Mouse (Mus musculus) intestine, embryonic 14.5 days (tissue): ENCODE measurements around the gene Olfr201. TPM values are rescaled to one million over a fixed set of nuclear protein-coding genes. Genes with fewer than 3 reads are reported as not detected.
"Not testable (repeated sequence)": the region's sequence is repeated elsewhere in the genome, so short reads cannot be mapped to it uniquely, and the experiment has no call there.

Experiments used
- ATAC-seq: fragments of 200-750 bp; cut with Nextera tagmentation; replicated peaks from 2 replicates; pipeline ENCODE4 v1.8.0; 2017; ENCODE audit warnings: low read depth, moderate number of reproducible peaks, moderate TSS enrichment, moderate library complexity; ENCODE audit not compliant: low FRiP score, low TSS enrichment
- DNase-seq: peaks from one replicate; pipeline ENCODE4 v3.0.0-alpha.2; 2018; ENCODE audit warnings: low spot score
- H3K27ac ChIP-seq: fragments of 300-500 bp; sonication (generic); 2 replicates; pipeline ENCODE4 v1.5.1; 2014; ENCODE audit warnings: low read depth, mild to moderate bottlenecking, control low read depth
- H3K27me3 ChIP-seq: fragments of 300-500 bp; sonication (generic); replicated peaks from 2 replicates; pipeline ENCODE4 v1.6.1; 2014; ENCODE audit warnings: low read length, control low read depth; ENCODE audit not compliant: control insufficient read depth, insufficient read depth
- H3K36me3 ChIP-seq: fragments of 300-500 bp; sonication (generic); 2 replicates; pipeline ENCODE4 v1.6.1; 2014; ENCODE audit warnings: low read length, control low read depth; ENCODE audit not compliant: control insufficient read depth, insufficient read depth
- H3K4me1 ChIP-seq: fragments of 300-500 bp; sonication (generic); replicated peaks from 2 replicates; pipeline ENCODE4 v1.6.1; 2014; ENCODE audit warnings: low read length, control low read depth, mixed read lengths; ENCODE audit not compliant: control insufficient read depth, insufficient read depth
- H3K4me2 ChIP-seq: fragments of 300-500 bp; sonication (generic); 2 replicates; pipeline ENCODE4 v1.6.1; 2014; ENCODE audit warnings: low read length
- H3K4me3 ChIP-seq: fragments of 300-500 bp; sonication (generic); 2 replicates; pipeline ENCODE4 v1.5.1; 2014; ENCODE audit warnings: low read depth, low read length, control low read depth, mixed read lengths
- H3K9ac ChIP-seq: fragments of 300-500 bp; sonication (generic); 2 replicates; pipeline ENCODE4 v1.6.1; 2014; ENCODE audit warnings: mild to moderate bottlenecking, low read length
- H3K9me3 ChIP-seq: fragments of 300-500 bp; sonication (generic); 2 replicates; pipeline ENCODE4 v1.6.1; 2016; ENCODE audit warnings: low read length, control low read depth; ENCODE audit not compliant: control insufficient read depth
- WGBS: fragments of 180-500 bp; shearing (Covaris S2); extraction: QIAGEN DNeasy Blood & Tissue Kit; methylation state at CpG from one replicate; pipeline ENCODE4 v1.1.7; 2014; 5-methylcytosine and 5-hydroxymethylcytosine counted together
- polyA plus RNA-seq: library from polyadenylated mRNA; unstranded; fragments of >200 nt; fragmentation: Nextera tagmentation; extraction: Ambion mirVana; gene quantifications from 2 replicates; pipeline ENCODE4 v1.2.1, GENCODE M21; 2014

Gene Olfr201
- polyA plus RNA-seq: not detected in 2 replicates

GRCm38 (mm10) chr16:59272532-59272931 is at the start of gene Olfr201:
Gene Olfr201 (minus strand): TSS chr16:59272632.
- H3K4me2 ChIP-seq, H3K9me3 ChIP-seq, ATAC-seq, H3K27ac ChIP-seq, H3K36me3 ChIP-seq, H3K9ac ChIP-seq, DNase-seq, H3K4me3 ChIP-seq, H3K27me3 ChIP-seq, H3K4me1 ChIP-seq: not testable (repeated sequence)
- whole genome bisulfite sequencing: 90% methylated on average over 4 of the region's 4 CpGs

- ATAC-seq: no peak
- no peak within 1 kb of the TSS for H3K27ac ChIP-seq
Observed at GRCm38 (mm10) chr16:59318148-59318547, 45.7 kb upstream of the Olfr201 start, which contains the start of gene Olfr204. Gene Olfr204 (minus strand): TSS chr16:59318248.

GRCm38 (mm10) chr16:59298581-59298980 is 26.1 kb upstream of the Olfr201 start, which contains the start of gene Olfr203:
Gene Olfr203 (plus strand): TSS chr16:59298881.
- no peak within 1 kb of the TSS for H3K4me3 ChIP-seq
- ATAC-seq: no peak
- no peaks in the 10 kb centered on the region for H3K27me3 ChIP-seq
- H3K27ac ChIP-seq: no peak within 1 kb of the TSS
- H3K4me2 ChIP-seq: no peak within 1 kb of the TSS
- no peak within 1 kb of the TSS for H3K9ac ChIP-seq
- no peak for DNase-seq
- no peaks in the 10 kb centered on the region for H3K9me3 ChIP-seq
- no peaks in the 10 kb centered on the region for H3K36me3 ChIP-seq
- no peaks in the 10 kb centered on the region for H3K4me1 ChIP-seq
- 85% methylated on average over 2 of the region's 2 CpGs for WGBS

More at GRCm38 (mm10) chr16:59318148-59318547, 45.7 kb upstream of the Olfr201 start, which contains the start of gene Olfr204:
- H3K4me1 ChIP-seq: no peaks in the 10 kb centered on the region
- no peaks in the 10 kb centered on the region for H3K27me3 ChIP-seq
- H3K9me3 ChIP-seq: no peaks in the 10 kb centered on the region
- no peak within 1 kb of the TSS for H3K4me2 ChIP-seq
- no peak within 1 kb of the TSS for H3K4me3 ChIP-seq
- H3K9ac ChIP-seq: no peak within 1 kb of the TSS
- no peak for DNase-seq
- H3K36me3 ChIP-seq: no peaks in the 10 kb centered on the region

- H3K9me3 ChIP-seq, H3K4me3 ChIP-seq, ATAC-seq, H3K4me2 ChIP-seq, DNase-seq, H3K27me3 ChIP-seq, H3K9ac ChIP-seq, H3K36me3 ChIP-seq, H3K4me1 ChIP-seq, H3K27ac ChIP-seq: not testable (repeated sequence)
- WGBS: 77% methylated on average over 9 of the region's 9 CpGs
Observed at GRCm38 (mm10) chr16:59287576-59287975, 15.1 kb upstream of the Olfr201 start.

- H3K27ac ChIP-seq: no peak within 1 kb of the TSS
- no peaks in the 10 kb centered on the region for H3K9me3 ChIP-seq
- H3K36me3 ChIP-seq: no peaks in the 10 kb centered on the region
- H3K27me3 ChIP-seq: no peaks in the 10 kb centered on the region
- H3K4me1 ChIP-seq: no peaks in the 10 kb centered on the region
- WGBS: 73% methylated on average over 1 of the region's 1 CpGs
- H3K4me2 ChIP-seq: no peak within 1 kb of the TSS
- H3K9ac ChIP-seq: no peak within 1 kb of the TSS
- DNase-seq (no peak), ATAC-seq (no peak)
- no peak within 1 kb of the TSS for H3K4me3 ChIP-seq
Observed at GRCm38 (mm10) chr16:59286693-59287092, 14.3 kb upstream of the Olfr201 start, which contains the start of gene Olfr202. Gene Olfr202 (minus strand): TSS chr16:59286793.

- Histone ChIP-seq H3K27ac (no peak overlapping the region), H3K4me3 (no peak overlapping the region), H3K4me2 (no peak overlapping the region), H3K36me3 (no peaks in the 10 kb centered on the region), H3K9me3 (no peaks in the 10 kb centered on the region), H3K4me1 (no peaks in the 10 kb centered on the region), H3K9ac (no peak overlapping the region), H3K27me3 (no peaks in the 10 kb centered on the region)
- DNase-seq: no peak
- ATAC-seq: no peak
- 64% methylated on average over 1 of the region's 1 CpGs for WGBS
Observed at GRCm38 (mm10) chr16:59283476-59283875, 11.0 kb upstream of the Olfr201 start.

GRCm38 (mm10) chr16:59280542-59280941 is 8.1 kb upstream of the Olfr201 start:
- WGBS: 75% methylated on average over 3 of the region's 3 CpGs
- no peaks in the 10 kb centered on the region for H3K9me3 ChIP-seq
- ATAC-seq (no peak), DNase-seq (no peak)
- H3K36me3 ChIP-seq: no peaks in the 10 kb centered on the region
- no peak overlapping the region for H3K4me2 ChIP-seq
- no peak overlapping the region for H3K27ac ChIP-seq
- no peak overlapping the region for H3K4me3 ChIP-seq
- H3K27me3 ChIP-seq: no peaks in the 10 kb centered on the region
- H3K9ac ChIP-seq: no peak overlapping the region
- H3K4me1 ChIP-seq: no peaks in the 10 kb centered on the region

- not testable (repeated sequence) for H3K27ac ChIP-seq, H3K36me3 ChIP-seq, H3K4me2 ChIP-seq, ATAC-seq, DNase-seq, H3K9ac ChIP-seq, H3K27me3 ChIP-seq, H3K9me3 ChIP-seq, H3K4me3 ChIP-seq, H3K4me1 ChIP-seq
- WGBS: 71% methylated on average over 4 of the region's 4 CpGs
Observed at GRCm38 (mm10) chr16:59269097-59269496, 3.3 kb downstream of the Olfr201 start.

GRCm38 (mm10) chr16:59249684-59250083 is 22.7 kb downstream of the Olfr201 start:
- Histone ChIP-seq H3K9me3 (no peaks in the 10 kb centered on the region), H3K9ac (no peak overlapping the region), H3K4me3 (no peak overlapping the region), H3K36me3 (no peaks in the 10 kb centered on the region), H3K27ac (no peak overlapping the region), H3K27me3 (no peaks in the 10 kb centered on the region), H3K4me1 (no peaks in the 10 kb centered on the region), H3K4me2 (no peak overlapping the region)
- WGBS: 83% methylated on average over 17 of the region's 17 CpGs
- DNase-seq (no peak), ATAC-seq (no peak)
